Mouse (Mus musculus) erythroid progenitor cell, adult 5-6 weeks (primary cell): Measurements from ENCODE around the gene Usmg5. TPM values are rescaled to one million over a fixed set of nuclear protein-coding genes. Genes with fewer than 3 reads are reported as not detected.
"Not testable (repeated sequence)": the region's sequence is repeated elsewhere in the genome, so short reads cannot be mapped to it uniquely, and the experiment has no call there.

Experiments used
- ATAC-seq: replicated peaks from 2 replicates; pipeline ENCODE4 v1.8.0; 2016; ENCODE audit warnings: moderate number of reproducible peaks, mild to moderate bottlenecking, moderate TSS enrichment, inconsistent platforms; ENCODE audit not compliant: poor library complexity, low FRiP score, severe bottlenecking
- total RNA-seq, 2 experiments: library from RNA; stranded (forward) in 1 of 2; stranded (reverse) in 1 of 2; fragments of 150-400 nt in 1 of 2; fragments of 186-747, 209-891 nt in 1 of 2; gene quantifications; 2 replicates each; pipeline versions ENCODE4 v1.2.3 to v1.2.4; 2015 to 2017; ENCODE audit warnings: low replicate concordance in 2 of 2

Usmg5 gene
- total RNA-seq (2015; ENCODE audit: low replicate concordance): 215 and 274 TPM in 2 replicates
- total RNA-seq (2017; ENCODE audit: low replicate concordance): 74.4 and 133 TPM in 2 replicates

GRCm38 (mm10) chr19:47090550-47091156 is at the start of gene Usmg5, which contains the start of gene Pdcd11:
Gene Usmg5 (minus strand): TSS chr19:47090647.
Gene Pdcd11 (plus strand): TSS chr19:47090768.
- peak; percentile 99 for ATAC-seq

- ATAC-seq: not testable (repeated sequence)
Measured at GRCm38 (mm10) chr19:47139611-47140010, 49.2 kb upstream of the Usmg5 start.

GRCm38 (mm10) chr19:47137771-47138421 is 47.4 kb upstream of the Usmg5 start, which contains the start of gene Calhm2:
Gene Calhm2 (minus strand): TSS chr19:47138294.
- ATAC-seq: no peak

- ATAC-seq: no peak
Measured at GRCm38 (mm10) chr19:47137051-47137581, 46.7 kb upstream of the Usmg5 start.

GRCm38 (mm10) chr19:47136170-47136569 is 45.7 kb upstream of the Usmg5 start:
- ATAC-seq: no peak

GRCm38 (mm10) chr19:47135568-47135967 is 45.1 kb upstream of the Usmg5 start:
- no peak for ATAC-seq

GRCm38 (mm10) chr19:47133161-47133560 is 42.7 kb upstream of the Usmg5 start:
- no peak for ATAC-seq

GRCm38 (mm10) chr19:47130551-47131125 is 40.2 kb upstream of the Usmg5 start:
- no peak for ATAC-seq

GRCm38 (mm10) chr19:47128835-47129234 is 38.4 kb upstream of the Usmg5 start:
- ATAC-seq: no peak

GRCm38 (mm10) chr19:47128164-47128563 is 37.7 kb upstream of the Usmg5 start:
- ATAC-seq: no peak

GRCm38 (mm10) chr19:47122802-47123201 is 32.4 kb upstream of the Usmg5 start:
- no peak for ATAC-seq

GRCm38 (mm10) chr19:47121054-47121453 is 30.6 kb upstream of the Usmg5 start:
- ATAC-seq: peak; percentile 78

GRCm38 (mm10) chr19:47118634-47119033 is 28.2 kb upstream of the Usmg5 start:
- ATAC-seq: no peak

- no peak for ATAC-seq
Measured at GRCm38 (mm10) chr19:47104641-47105271, 14.3 kb upstream of the Usmg5 start.

- ATAC-seq: peak; percentile 81
Measured at GRCm38 (mm10) chr19:47101080-47101479, 10.6 kb upstream of the Usmg5 start.

GRCm38 (mm10) chr19:47089718-47090525 is 525 bp downstream of the Usmg5 start:
- peak; percentile 68 for ATAC-seq

- ATAC-seq: no peak
Measured at GRCm38 (mm10) chr19:47088226-47088625, 2.2 kb downstream of the Usmg5 start.

GRCm38 (mm10) chr19:47067924-47068611 is 22.4 kb downstream of the Usmg5 start:
- peak; percentile 93 for ATAC-seq
